1 mouse cellular context compared by ENCODE assay signal in the genomic region with DNA sequence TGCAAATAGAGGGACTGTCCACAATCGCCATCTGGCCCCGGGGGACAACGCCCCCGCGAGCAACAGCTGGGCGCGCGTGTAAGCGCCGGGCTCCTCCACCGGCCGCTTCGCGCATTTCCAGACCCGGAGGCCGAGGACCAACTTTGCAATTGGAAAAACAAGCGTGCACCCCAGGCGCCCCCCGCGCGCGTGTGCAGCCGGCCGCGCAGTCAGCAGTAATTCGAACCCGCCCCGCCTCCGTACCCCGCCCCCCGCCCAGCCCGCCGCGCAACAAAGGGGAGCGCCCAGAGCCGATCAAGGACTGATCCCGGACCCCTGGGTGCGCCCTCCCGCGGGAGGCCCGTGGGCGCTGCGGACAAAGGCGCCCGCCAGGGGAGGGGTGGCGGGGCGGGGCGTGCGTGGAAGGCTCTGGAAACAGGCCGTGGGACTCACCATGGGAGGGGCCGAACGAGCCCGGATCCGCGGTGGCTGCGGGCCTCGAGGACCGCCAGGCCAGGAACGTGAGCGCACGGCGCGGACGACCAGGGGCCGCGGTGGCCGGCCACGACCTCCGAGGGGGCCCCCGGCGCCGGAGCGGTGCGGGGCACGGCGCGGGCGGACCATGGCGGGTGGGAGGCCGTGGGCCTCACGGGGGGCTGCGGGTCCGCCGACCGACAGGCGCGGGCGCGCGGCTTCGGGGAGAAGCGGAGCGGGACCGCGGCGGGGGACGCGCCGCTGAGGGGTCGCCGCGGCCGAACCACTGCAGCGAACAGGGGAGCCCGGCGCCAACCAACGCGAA.
TF ChIP-seq lines count a peak whose summit lies in the region.

No protein-coding gene starts in this region.

TF ChIP-seq in MEL, 35 proteins besides CTCF, POLR2A, EP300 and RAD21:
- TF ChIP-seq USF1 (IDR thresholded peaks at IDR 0.05; ENCODE audit: low read depth, low read length) = no peak
- TF ChIP-seq RCOR1 (IDR thresholded peaks at IDR 0.05; ENCODE audit: low read depth, low read length) = no peak
- peak; percentile 61 for TF ChIP-seq MXI1 (IDR thresholded peaks at IDR 0.05; ENCODE audit: low read depth, low read length)
- peak; percentile 14; the same call in 1 of the 2 replicates for TF ChIP-seq SIN3A (IDR thresholded peaks at IDR 0.05; ENCODE audit: low read length)
- TF ChIP-seq MAZ (IDR thresholded peaks at IDR 0.05; ENCODE audit: low read depth, low read length) = peak; percentile 27; the same call in 1 of the 2 replicates
- 0 out of 2 replicates have a peak, but pooled peaks have one; percentile 15 for TF ChIP-seq MAFK (IDR thresholded peaks at IDR 0.05; ENCODE audit: borderline replicate concordance, low read depth, low read length)
- no peak; the same call in 1 of the 2 replicates for TF ChIP-seq HCFC1 (IDR thresholded peaks at IDR 0.05; ENCODE audit: low read depth, low read length)
- peak; percentile 52; the same call in 1 of the 2 replicates for TF ChIP-seq NRF1 (IDR thresholded peaks at IDR 0.05; ENCODE audit: insufficient read depth, low read depth, low read length, poor library complexity, severe bottlenecking)
- TF ChIP-seq GATA1 (IDR thresholded peaks at IDR 0.05; ENCODE audit: low read depth, low read length) = no peak
